Mouse (Mus musculus) midbrain, embryonic 13.5 days (tissue): ENCODE measurements around the gene Tbc1d4. TPM values are rescaled to one million over a fixed set of nuclear protein-coding genes. Genes with fewer than 3 reads are reported as not detected.

Experiments used
- ATAC-seq: fragments of 200-750 bp; cut with Nextera tagmentation; 2 replicates; pipeline ENCODE4 v1.8.0; 2017; ENCODE audit warnings: mild to moderate bottlenecking, moderate TSS enrichment, moderate library complexity
- H3K27ac ChIP-seq: fragments of 300-500 bp; sonication (generic); 2 replicates; pipeline ENCODE4 v1.5.1; 2015; ENCODE audit warnings: inconsistent platforms, mild to moderate bottlenecking, moderate library complexity
- H3K27me3 ChIP-seq: fragments of 300-500 bp; sonication (generic); 2 replicates; pipeline ENCODE4 v1.6.1; 2015; ENCODE audit warnings: mild to moderate bottlenecking, inconsistent platforms
- H3K36me3 ChIP-seq: fragments of 300-500 bp; sonication (generic); 2 replicates; pipeline ENCODE4 v1.6.1; 2015; ENCODE audit warnings: mild to moderate bottlenecking, inconsistent platforms
- H3K4me1 ChIP-seq: fragments of 300-500 bp; sonication (generic); replicated peaks from 2 replicates; pipeline ENCODE4 v1.6.1; 2015; ENCODE audit warnings: inconsistent platforms
- H3K4me2 ChIP-seq: fragments of 300-500 bp; sonication (generic); replicated peaks from 2 replicates; pipeline ENCODE4 v1.6.1; 2015; ENCODE audit warnings: moderate library complexity, mild to moderate bottlenecking, inconsistent platforms
- H3K4me3 ChIP-seq: fragments of 300-500 bp; sonication (generic); replicated peaks from 2 replicates; pipeline ENCODE4 v1.5.1; 2015; ENCODE audit warnings: mild to moderate bottlenecking, inconsistent platforms
- H3K9ac ChIP-seq: fragments of 300-500 bp; sonication (generic); replicated peaks from 2 replicates; pipeline ENCODE4 v1.6.1; 2015; ENCODE audit warnings: mild to moderate bottlenecking, inconsistent platforms
- H3K9me3 ChIP-seq: fragments of 300-500 bp; sonication (generic); 2 replicates; pipeline ENCODE4 v1.6.1; 2016; ENCODE audit warnings: mild to moderate bottlenecking, inconsistent platforms
- WGBS: fragments of 180-500 bp; shearing (Covaris S2); methylation state at CpG from one replicate; pipeline ENCODE4 v1.1.7; 2015; 5-methylcytosine and 5-hydroxymethylcytosine counted together
- polyA plus RNA-seq: library from polyadenylated mRNA; unstranded; fragments of >200 nt; fragmentation: Nextera tagmentation; extraction: Ambion mirVana; gene quantifications from 2 replicates; pipeline ENCODE4 v1.2.1, GENCODE M21; 2015

Tbc1d4 gene
- polyA plus RNA-seq, 1 experiment from 2014 or later: 6.5 TPM

GRCm38 (mm10) chr14:101507956-101508355, 101.0 kb downstream of the Tbc1d4 start:
- WGBS: 87% methylated on average over 7 of the region's 7 CpGs
- H3K9me3 ChIP-seq: no peaks in the 10 kb centered on the region
- H3K36me3 ChIP-seq: no peaks in the 10 kb centered on the region
- no peaks in the 10 kb centered on the region for H3K27me3 ChIP-seq
- no peaks in the 10 kb centered on the region for H3K4me1 ChIP-seq
- H3K4me2 ChIP-seq: no peak overlapping the region
- ATAC-seq: no peak
- no peak overlapping the region for H3K4me3 ChIP-seq
- H3K27ac ChIP-seq: no peak overlapping the region
- H3K9ac ChIP-seq: no peak overlapping the region

- Histone ChIP-seq H3K4me2 (no peak overlapping the region), H3K36me3 (no peaks in the 10 kb centered on the region), H3K9me3 (no peaks in the 10 kb centered on the region), H3K9ac (no peak overlapping the region), H3K4me3 (no peak overlapping the region), H3K4me1 (no peaks in the 10 kb centered on the region), H3K27ac (no peak overlapping the region), H3K27me3 (no peaks in the 10 kb centered on the region)
- 90% methylated on average over 17 of the region's 17 CpGs for WGBS
- ATAC-seq: no peak
Measured at GRCm38 (mm10) chr14:101507146-101507545, 101.8 kb downstream of the Tbc1d4 start.

- Histone ChIP-seq H3K4me2 (no peak overlapping the region), H3K4me1 (no peaks in the 10 kb centered on the region), H3K27me3 (no peaks in the 10 kb centered on the region), H3K9me3 (no peaks in the 10 kb centered on the region), H3K36me3 (no peaks in the 10 kb centered on the region), H3K9ac (no peak overlapping the region), H3K4me3 (no peak overlapping the region), H3K27ac (no peak overlapping the region)
- no peak for ATAC-seq
Measured at GRCm38 (mm10) chr14:101505805-101506204, 103.2 kb downstream of the Tbc1d4 start.

- Histone ChIP-seq H3K36me3 (no peaks in the 10 kb centered on the region), H3K27me3 (no peaks in the 10 kb centered on the region), H3K9ac (no peak overlapping the region), H3K4me2 (no peak overlapping the region), H3K4me3 (no peak overlapping the region), H3K4me1 (no peaks in the 10 kb centered on the region), H3K27ac (no peak overlapping the region), H3K9me3 (no peaks in the 10 kb centered on the region)
- ATAC-seq: no peak
- 92% methylated on average over 13 of the region's 13 CpGs for WGBS
Measured at GRCm38 (mm10) chr14:101504473-101505200, 104.4 kb downstream of the Tbc1d4 start.

GRCm38 (mm10) chr14:101503168-101503961, 105.6 kb downstream of the Tbc1d4 start:
- no peak for ATAC-seq
- Histone ChIP-seq H3K4me3 (no peak overlapping the region), H3K4me2 (no peak overlapping the region), H3K9ac (no peak overlapping the region), H3K9me3 (no peaks in the 10 kb centered on the region), H3K36me3 (no peaks in the 10 kb centered on the region), H3K27ac (no peak overlapping the region), H3K4me1 (no peaks in the 10 kb centered on the region), H3K27me3 (no peaks in the 10 kb centered on the region)
- WGBS: 90% methylated on average over 3 of the region's 3 CpGs

GRCm38 (mm10) chr14:101501868-101502267, 107.1 kb downstream of the Tbc1d4 start:
- Histone ChIP-seq H3K4me2 (no peak overlapping the region), H3K27ac (no peak overlapping the region), H3K9ac (no peak overlapping the region), H3K9me3 (no peaks in the 10 kb centered on the region), H3K4me1 (no peaks in the 10 kb centered on the region), H3K27me3 (no peaks in the 10 kb centered on the region), H3K4me3 (no peak overlapping the region), H3K36me3 (no peaks in the 10 kb centered on the region)
- ATAC-seq: no peak
- WGBS: 66% methylated on average over 6 of the region's 6 CpGs

- ATAC-seq: no peak
- no peak overlapping the region for H3K9ac ChIP-seq
- H3K4me3 ChIP-seq: no peak overlapping the region
- no peaks in the 10 kb centered on the region for H3K9me3 ChIP-seq
- H3K36me3 ChIP-seq: no peaks in the 10 kb centered on the region
- H3K27me3 ChIP-seq: no peaks in the 10 kb centered on the region
- 71% methylated on average over 11 of the region's 11 CpGs for whole genome bisulfite sequencing
- H3K4me1 ChIP-seq: no peaks in the 10 kb centered on the region
- H3K4me2 ChIP-seq: no peak overlapping the region
- H3K27ac ChIP-seq: no peak overlapping the region
Measured at GRCm38 (mm10) chr14:101501452-101501851, 107.5 kb downstream of the Tbc1d4 start.

- no peak overlapping the region for H3K9ac ChIP-seq
- no peaks in the 10 kb centered on the region for H3K9me3 ChIP-seq
- H3K27me3 ChIP-seq: no peaks in the 10 kb centered on the region
- 74% methylated on average over 11 of the region's 11 CpGs for WGBS
- no peaks in the 10 kb centered on the region for H3K4me1 ChIP-seq
- H3K27ac ChIP-seq: no peak overlapping the region
- ATAC-seq: no peak
- no peak overlapping the region for H3K4me3 ChIP-seq
- H3K36me3 ChIP-seq: no peaks in the 10 kb centered on the region
- H3K4me2 ChIP-seq: no peak overlapping the region
Measured at GRCm38 (mm10) chr14:101500826-101501225, 108.2 kb downstream of the Tbc1d4 start.

GRCm38 (mm10) chr14:101499838-101500237, 109.2 kb downstream of the Tbc1d4 start:
- ATAC-seq: no peak
- no peak overlapping the region for H3K27ac ChIP-seq
- H3K9me3 ChIP-seq: no peaks in the 10 kb centered on the region
- no peaks in the 10 kb centered on the region for H3K27me3 ChIP-seq
- 100% methylated on average over 1 of the region's 1 CpGs for WGBS
- H3K4me3 ChIP-seq: no peak overlapping the region
- no peak overlapping the region for H3K9ac ChIP-seq
- H3K36me3 ChIP-seq: no peaks in the 10 kb centered on the region
- no peak overlapping the region for H3K4me2 ChIP-seq
- H3K4me1 ChIP-seq: no peaks in the 10 kb centered on the region

GRCm38 (mm10) chr14:101488264-101488810, 120.7 kb downstream of the Tbc1d4 start:
- Histone ChIP-seq H3K27ac (no peak overlapping the region), H3K4me1 (no peaks in the 10 kb centered on the region), H3K9me3 (no peaks in the 10 kb centered on the region), H3K36me3 (no peaks in the 10 kb centered on the region), H3K4me3 (no peak overlapping the region), H3K9ac (no peak overlapping the region), H3K4me2 (no peak overlapping the region), H3K27me3 (no peaks in the 10 kb centered on the region)
- WGBS: 51% methylated on average over 15 of the region's 15 CpGs
- no peak for ATAC-seq

GRCm38 (mm10) chr14:101486550-101486949, 122.4 kb downstream of the Tbc1d4 start:
- Histone ChIP-seq H3K4me3 (no peak overlapping the region), H3K9me3 (no peaks in the 10 kb centered on the region), H3K4me1 (no peaks in the 10 kb centered on the region), H3K27me3 (no peaks in the 10 kb centered on the region), H3K4me2 (no peak overlapping the region), H3K27ac (no peak overlapping the region), H3K36me3 (no peaks in the 10 kb centered on the region), H3K9ac (no peak overlapping the region)
- no peak for ATAC-seq
- 67% methylated on average over 3 of the region's 3 CpGs for WGBS

- no peak for ATAC-seq
- no peak overlapping the region for H3K27ac ChIP-seq
- no peak overlapping the region for H3K9ac ChIP-seq
- no peaks in the 10 kb centered on the region for H3K4me1 ChIP-seq
- no peak overlapping the region for H3K4me3 ChIP-seq
- H3K9me3 ChIP-seq: no peaks in the 10 kb centered on the region
- WGBS: 90% methylated on average over 4 of the region's 4 CpGs
- H3K4me2 ChIP-seq: no peak overlapping the region
- no peaks in the 10 kb centered on the region for H3K36me3 ChIP-seq
- H3K27me3 ChIP-seq: no peaks in the 10 kb centered on the region
Measured at GRCm38 (mm10) chr14:101483230-101483629, 125.8 kb downstream of the Tbc1d4 start.
